Mouse (Mus musculus) hindbrain, embryonic 13.5 days (tissue): ENCODE data around the gene Fam172a. TPM values are rescaled to one million over a fixed set of nuclear protein-coding genes. Genes with fewer than 3 reads are reported as not detected.

Experiments used
- ATAC-seq: fragments of 200-750 bp; cut with Nextera tagmentation; 2 replicates; pipeline ENCODE4 v1.8.0; 2017; ENCODE audit warnings: moderate TSS enrichment; ENCODE audit not compliant: low FRiP score
- H3K27ac ChIP-seq: fragments of 300-500 bp; sonication (generic); 2 replicates; pipeline ENCODE4 v1.5.1; 2015; ENCODE audit warnings: inconsistent platforms, mild to moderate bottlenecking, moderate library complexity
- H3K27me3 ChIP-seq: fragments of 300-500 bp; sonication (generic); 2 replicates; pipeline ENCODE4 v1.6.1; 2015; ENCODE audit warnings: mild to moderate bottlenecking, inconsistent platforms
- H3K36me3 ChIP-seq: fragments of 300-500 bp; sonication (generic); 2 replicates; pipeline ENCODE4 v1.6.1; 2015; ENCODE audit warnings: mild to moderate bottlenecking, inconsistent platforms
- H3K4me1 ChIP-seq: fragments of 300-500 bp; sonication (generic); replicated peaks from 2 replicates; pipeline ENCODE4 v1.6.1; 2015; ENCODE audit warnings: inconsistent platforms
- H3K4me2 ChIP-seq: fragments of 300-500 bp; sonication (generic); 2 replicates; pipeline ENCODE4 v1.6.1; 2015; ENCODE audit warnings: inconsistent platforms, mild to moderate bottlenecking, moderate library complexity
- H3K4me3 ChIP-seq: fragments of 300-500 bp; sonication (generic); 2 replicates; pipeline ENCODE4 v1.5.1; 2015; ENCODE audit warnings: mild to moderate bottlenecking, inconsistent platforms
- H3K9ac ChIP-seq: fragments of 300-500 bp; sonication (generic); 2 replicates; pipeline ENCODE4 v1.6.1; 2015; ENCODE audit warnings: mild to moderate bottlenecking, inconsistent platforms
- H3K9me3 ChIP-seq: fragments of 300-500 bp; sonication (generic); 2 replicates; pipeline ENCODE4 v1.6.1; 2016; ENCODE audit warnings: inconsistent platforms
- WGBS: fragments of 180-500 bp; shearing (Covaris S2); methylation state at CpG from one replicate; pipeline ENCODE4 v1.1.7; 2015; 5-methylcytosine and 5-hydroxymethylcytosine counted together
- polyA plus RNA-seq: library from polyadenylated mRNA; unstranded; fragments of >200 nt; fragmentation: Nextera tagmentation; extraction: Ambion mirVana; gene quantifications from 2 replicates; pipeline ENCODE4 v1.2.1, GENCODE M21; 2015

Gene Fam172a
- polyA plus RNA-seq, 1 experiment from 2014 or later = 48.8 TPM

DNA sequence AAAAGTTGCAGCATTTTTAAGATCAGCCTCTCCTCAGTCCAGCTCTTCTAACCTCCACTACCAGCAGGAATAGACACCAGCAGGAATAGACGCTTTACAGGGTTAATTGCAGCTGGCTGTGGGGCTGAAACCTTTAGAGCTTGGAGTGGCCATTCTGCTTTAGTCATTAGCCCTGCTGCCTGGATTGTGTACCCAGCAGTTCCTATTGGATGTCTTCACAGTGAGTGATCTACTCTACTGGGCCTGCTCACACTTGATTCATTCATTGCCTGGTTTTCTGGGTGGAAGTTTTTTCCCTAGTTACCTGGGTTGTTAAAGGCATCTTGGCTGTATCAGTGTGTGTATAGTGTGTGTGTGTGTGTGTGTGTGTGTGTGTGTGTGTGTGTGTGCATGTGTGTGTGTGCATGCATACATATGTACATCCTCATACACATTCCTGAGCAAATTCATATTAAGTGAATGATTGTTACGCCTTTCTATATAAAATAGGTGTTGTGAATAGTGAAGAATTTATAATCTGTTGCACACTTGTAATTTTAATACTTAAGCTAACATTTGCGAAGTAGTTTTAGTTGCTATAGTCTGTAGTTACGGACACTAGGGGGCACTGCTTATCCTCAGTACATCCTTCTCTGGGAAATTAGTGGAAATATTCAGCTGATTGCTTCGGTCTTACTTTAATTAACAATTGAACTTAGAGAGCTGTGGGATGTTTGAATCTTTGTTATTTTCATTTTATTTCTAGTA lies 280.4 kb downstream of the Fam172a start:
- no peak overlapping the region for H3K9ac ChIP-seq
- H3K4me3 ChIP-seq = no peak overlapping the region
- 0 out of 2 replicates have a peak, but pooled peaks cover 3% of the 10 kb centered on the region for H3K4me1 ChIP-seq
- peak; percentile 69 for ATAC-seq
- 22% methylated on average over 5 of the region's 5 CpGs for WGBS
- H3K4me2 ChIP-seq = no peak overlapping the region
- H3K9me3 ChIP-seq = no peaks in the 10 kb centered on the region
- no peak overlapping the region for H3K27ac ChIP-seq
- no peaks in the 10 kb centered on the region for H3K36me3 ChIP-seq
- no peaks in the 10 kb centered on the region for H3K27me3 ChIP-seq

DNA sequence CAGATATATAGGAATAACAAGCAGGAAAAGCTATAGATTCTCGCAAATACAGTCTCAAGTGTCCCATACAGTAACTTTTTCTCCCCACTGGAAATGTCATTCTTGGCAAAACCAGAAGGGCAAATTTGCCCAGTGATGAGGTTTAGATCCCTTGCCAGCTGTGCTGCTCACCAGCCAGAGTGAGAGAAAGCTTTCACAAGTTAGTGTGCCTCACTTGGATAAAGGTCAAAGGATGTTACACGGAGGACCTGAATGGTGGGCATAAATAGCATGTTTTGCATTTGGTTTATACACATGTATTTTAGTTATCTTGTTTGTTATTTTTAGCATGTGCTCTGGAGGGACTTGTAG lies 281.0 kb downstream of the Fam172a start:
- Histone ChIP-seq H3K27ac (no peak overlapping the region), H3K36me3 (no peaks in the 10 kb centered on the region), H3K4me3 (no peak overlapping the region), H3K4me1 (0 out of 2 replicates have a peak, but pooled peaks cover 3% of the 10 kb centered on the region), H3K4me2 (no peak overlapping the region), H3K27me3 (no peaks in the 10 kb centered on the region), H3K9ac (no peak overlapping the region), H3K9me3 (no peaks in the 10 kb centered on the region)
- WGBS = 50% methylated on average over 2 of the region's 2 CpGs
- ATAC-seq = no peak

DNA sequence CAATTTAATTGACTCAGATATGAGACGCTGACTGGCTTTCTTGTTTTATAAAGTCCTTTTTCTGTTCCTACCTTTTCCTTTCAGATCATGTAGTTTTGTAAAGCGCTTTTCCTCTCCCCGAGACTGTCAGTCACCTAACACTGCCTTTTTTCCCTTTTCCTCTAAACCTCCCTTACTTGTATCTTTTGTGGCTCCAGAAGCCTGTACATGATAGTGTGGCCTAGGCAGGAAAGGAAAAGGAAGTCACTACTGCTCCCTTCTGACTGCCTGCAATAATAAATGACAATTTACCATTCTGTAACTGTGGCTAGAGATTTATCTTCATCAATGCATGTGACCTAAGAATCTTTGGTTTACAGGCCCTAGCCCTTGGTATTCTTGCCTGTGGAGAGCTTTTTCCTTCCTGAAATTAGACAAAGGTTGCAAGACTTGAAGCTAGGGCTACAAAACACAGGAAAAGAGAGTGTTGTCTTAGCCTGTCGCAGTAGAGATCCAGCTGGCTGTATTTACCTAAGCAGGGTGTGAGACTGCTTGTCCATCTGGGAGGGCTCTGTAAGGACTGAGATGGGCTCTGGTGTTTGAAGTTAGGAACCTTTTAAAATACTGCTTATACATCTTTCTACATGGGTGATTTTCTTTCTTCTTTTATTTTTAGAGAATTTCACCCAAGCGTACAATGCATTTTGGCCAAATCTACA lies 289.5 kb downstream of the Fam172a start:
- Histone ChIP-seq H3K4me2 (no peak overlapping the region), H3K9me3 (no peaks in the 10 kb centered on the region), H3K4me1 (no peaks in the 10 kb centered on the region), H3K27ac (no peak overlapping the region), H3K4me3 (no peak overlapping the region), H3K27me3 (no peaks in the 10 kb centered on the region), H3K9ac (no peak overlapping the region), H3K36me3 (no peaks in the 10 kb centered on the region)
- WGBS = 76% methylated on average over 5 of the region's 5 CpGs
- ATAC-seq = no peak

DNA sequence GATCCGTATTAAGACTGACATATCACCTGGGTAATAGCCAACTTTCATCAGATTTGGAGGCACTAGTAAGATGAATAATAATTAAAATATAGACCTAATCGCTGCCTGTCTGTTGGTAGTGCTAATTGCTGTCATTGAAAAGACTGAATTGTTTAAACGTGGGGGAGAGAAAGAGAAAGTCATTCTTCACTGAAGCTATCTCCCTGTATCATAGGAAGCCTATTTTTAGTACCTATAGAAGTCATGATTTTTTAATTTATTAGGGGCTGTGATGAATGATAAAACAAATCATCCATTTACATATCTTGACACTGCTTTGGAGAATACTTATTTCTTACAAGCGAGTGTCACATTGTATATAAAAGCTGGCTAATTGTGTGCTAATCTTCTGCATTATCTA lies 302.8 kb downstream of the Fam172a start:
- no peak overlapping the region for H3K4me3 ChIP-seq
- H3K27me3 ChIP-seq = no peaks in the 10 kb centered on the region
- H3K9ac ChIP-seq = no peak overlapping the region
- no peaks in the 10 kb centered on the region for H3K9me3 ChIP-seq
- peaks cover 4% of the 10 kb centered on the region; the same call in 1 of the 2 replicates for H3K4me1 ChIP-seq
- WGBS = 45% methylated on average over 4 of the region's 4 CpGs
- 0 out of 2 replicates have a peak, but pooled peaks have one; percentile 19 for ATAC-seq
- no peak overlapping the region for H3K4me2 ChIP-seq
- no peak overlapping the region for H3K27ac ChIP-seq
- H3K36me3 ChIP-seq = 0 out of 2 replicates have a peak, but pooled peaks cover under 1% of the 10 kb centered on the region

DNA sequence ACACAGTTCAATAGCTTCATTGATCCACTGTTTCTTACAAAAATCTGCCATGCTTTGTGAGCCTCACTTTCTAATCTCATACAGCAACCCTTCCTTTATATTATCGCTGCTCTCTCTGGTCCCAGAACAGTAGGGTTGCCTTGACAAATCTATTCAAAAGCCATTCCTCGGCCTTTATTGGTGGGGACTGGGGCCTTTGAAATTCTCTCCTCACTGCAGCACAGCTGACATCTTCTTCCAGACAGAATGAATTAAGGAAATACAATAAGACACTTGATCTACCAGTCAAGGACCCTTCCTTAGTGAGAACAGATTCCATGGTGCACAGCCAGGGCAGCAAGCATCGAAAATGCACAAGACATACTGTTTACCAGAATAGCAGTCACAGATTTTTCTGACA lies 303.5 kb downstream of the Fam172a start:
- Histone ChIP-seq H3K4me3 (no peak overlapping the region), H3K27ac (no peak overlapping the region), H3K4me1 (peaks cover 4% of the 10 kb centered on the region; the same call in 1 of the 2 replicates), H3K4me2 (no peak overlapping the region), H3K27me3 (no peaks in the 10 kb centered on the region), H3K9ac (no peak overlapping the region), H3K9me3 (no peaks in the 10 kb centered on the region), H3K36me3 (peaks cover 4% of the 10 kb centered on the region; the same call in 1 of the 2 replicates)
- WGBS = 7% methylated on average over 3 of the region's 3 CpGs
- ATAC-seq = peak; percentile 76

DNA sequence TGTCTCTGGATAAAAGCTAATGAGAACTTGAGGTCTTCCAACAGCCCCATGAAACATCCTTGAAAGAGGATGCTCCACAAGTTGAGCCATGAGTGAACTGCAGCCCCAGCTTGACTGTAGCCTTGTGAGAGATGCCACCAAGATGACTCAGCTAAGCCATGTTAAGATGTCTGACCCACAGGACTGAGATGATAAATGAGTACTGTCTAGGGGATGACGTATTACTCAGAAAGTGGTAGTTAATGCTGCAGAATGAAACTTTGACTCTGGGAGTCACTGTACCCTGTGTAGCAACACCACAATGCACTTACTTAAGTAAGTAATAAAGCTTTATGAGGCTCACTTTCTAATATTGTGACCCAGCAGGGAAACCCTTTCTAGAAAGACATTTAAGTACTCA lies 308.3 kb downstream of the Fam172a start:
- peaks cover 4% of the 10 kb centered on the region; the same call in 1 of the 2 replicates for H3K36me3 ChIP-seq
- no peak for ATAC-seq
- H3K4me1 ChIP-seq = peaks cover 4% of the 10 kb centered on the region; the same call in 1 of the 2 replicates
- H3K4me2 ChIP-seq = no peak overlapping the region
- no peak overlapping the region for H3K4me3 ChIP-seq
- 87% methylated on average over 1 of the region's 1 CpGs for WGBS
- no peaks in the 10 kb centered on the region for H3K27me3 ChIP-seq
- H3K9ac ChIP-seq = no peak overlapping the region
- H3K9me3 ChIP-seq = no peaks in the 10 kb centered on the region
- H3K27ac ChIP-seq = no peak overlapping the region

DNA sequence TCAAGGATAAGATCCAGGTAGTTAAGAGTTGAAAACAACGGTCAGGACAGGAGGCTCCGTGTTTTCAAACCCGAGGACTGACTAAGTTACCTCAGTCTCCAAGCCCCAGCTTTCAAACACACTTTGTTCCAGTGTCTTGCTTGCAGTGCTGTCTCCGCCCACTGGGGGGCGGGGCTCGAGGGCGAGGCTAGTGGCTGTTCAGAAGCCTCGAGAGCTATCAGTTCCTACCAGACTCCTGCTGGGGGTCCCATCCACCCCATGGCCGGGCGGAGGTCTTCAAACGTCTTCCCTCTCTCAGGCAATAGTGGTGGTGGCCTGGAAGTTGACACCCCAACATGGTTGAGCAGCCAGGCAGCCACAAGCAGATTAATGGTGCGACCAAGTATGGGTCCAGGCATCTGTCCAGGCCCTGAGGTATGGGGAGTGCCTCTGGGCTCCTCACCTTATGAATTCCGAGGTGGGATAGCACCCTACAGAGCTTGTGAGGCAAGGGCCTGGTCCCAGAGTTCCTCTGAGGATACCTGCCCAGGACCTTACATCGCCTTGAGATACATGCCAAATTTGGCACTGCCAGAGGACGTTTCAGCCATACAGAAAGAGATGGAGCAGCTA lies 323.0 kb downstream of the Fam172a start, which contains the start of gene Pou5f2:
Pou5f2 (plus strand) TSS at position 220 of the 612 bp plus-strand sequence.
- Histone ChIP-seq H3K4me1 (no peaks in the 10 kb centered on the region), H3K36me3 (no peaks in the 10 kb centered on the region; the same call in 1 of the 2 replicates), H3K4me2 (no peak within 1 kb of the TSS), H3K9ac (no peak within 1 kb of the TSS), H3K27me3 (no peaks in the 10 kb centered on the region), H3K4me3 (no peak within 1 kb of the TSS), H3K9me3 (no peaks in the 10 kb centered on the region), H3K27ac (no peak within 1 kb of the TSS)
- no peak for ATAC-seq
- 56% methylated on average over 15 of the region's 15 CpGs for WGBS

DNA sequence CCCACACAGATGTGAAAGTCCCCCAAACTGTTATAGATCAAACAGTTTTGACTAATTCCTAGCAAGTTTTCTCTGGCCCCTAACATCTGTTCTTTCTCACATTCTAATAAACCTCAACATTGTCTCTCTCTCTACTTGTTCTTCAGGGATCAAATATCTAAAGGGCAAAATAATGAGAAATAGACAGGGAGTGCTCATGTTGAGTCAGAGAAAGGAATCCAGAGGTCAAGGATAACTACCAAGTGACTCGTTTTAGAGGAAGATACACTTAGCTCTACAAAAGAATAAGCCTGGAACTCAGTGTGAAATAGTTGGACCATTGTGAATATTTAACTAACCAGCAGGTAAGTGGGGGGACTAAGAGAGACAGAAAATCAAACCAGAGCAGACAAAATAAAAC lies 331.0 kb downstream of the Fam172a start:
- H3K27ac ChIP-seq = no peak overlapping the region
- no peak for ATAC-seq
- no peaks in the 10 kb centered on the region for H3K4me1 ChIP-seq
- H3K4me2 ChIP-seq = no peak overlapping the region
- 63% methylated on average over 1 of the region's 1 CpGs for WGBS
- no peak overlapping the region for H3K9ac ChIP-seq
- no peaks in the 10 kb centered on the region for H3K9me3 ChIP-seq
- H3K27me3 ChIP-seq = no peaks in the 10 kb centered on the region
- H3K36me3 ChIP-seq = no peaks in the 10 kb centered on the region
- no peak overlapping the region for H3K4me3 ChIP-seq

DNA sequence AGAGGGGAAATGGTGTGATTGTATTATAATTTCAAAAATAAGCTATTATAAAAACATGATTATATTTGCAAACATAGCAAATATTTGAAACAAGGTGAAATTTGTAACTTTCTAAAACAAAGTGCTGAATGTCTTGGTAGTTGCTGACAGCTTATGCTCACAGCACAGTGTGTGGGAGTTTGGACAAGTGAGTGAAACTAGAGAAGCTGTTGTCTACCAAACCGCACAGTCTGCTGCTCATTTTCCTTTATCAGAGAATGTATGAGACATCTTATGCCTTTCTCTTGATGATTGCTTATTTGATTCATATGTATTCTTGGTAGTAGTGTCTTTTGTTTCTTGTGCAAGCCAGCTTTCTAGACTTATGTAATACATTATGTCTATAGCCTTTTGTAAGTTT lies 335.4 kb downstream of the Fam172a start:
- 85% methylated on average over 1 of the region's 1 CpGs for WGBS
- H3K9ac ChIP-seq = no peak overlapping the region

DNA sequence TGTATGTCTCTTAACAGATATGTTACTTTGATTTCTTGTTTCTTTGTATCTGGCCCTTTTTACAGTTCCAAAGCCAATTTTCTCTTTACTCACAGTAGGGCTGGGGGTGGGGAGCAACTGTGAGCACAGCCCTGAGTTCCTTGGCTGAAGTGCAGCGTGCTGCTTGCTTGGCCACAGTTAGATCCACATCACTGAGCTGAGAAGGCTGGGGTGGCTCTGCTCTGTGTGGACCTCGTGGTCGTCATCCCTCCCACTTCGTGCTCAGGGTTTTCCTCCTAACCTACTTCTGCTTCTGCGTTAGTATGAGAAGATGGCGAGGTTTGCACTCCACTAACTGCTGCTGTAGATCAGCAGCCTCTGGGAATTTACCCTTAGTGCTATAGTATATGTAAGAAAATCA lies 341.4 kb downstream of the Fam172a start:
- Histone ChIP-seq H3K27ac (no peak overlapping the region), H3K27me3 (no peaks in the 10 kb centered on the region), H3K9me3 (no peaks in the 10 kb centered on the region), H3K4me1 (no peaks in the 10 kb centered on the region), H3K36me3 (no peaks in the 10 kb centered on the region), H3K4me3 (no peak overlapping the region), H3K9ac (no peak overlapping the region), H3K4me2 (no peak overlapping the region)
- 78% methylated on average over 6 of the region's 6 CpGs for WGBS
- no peak for ATAC-seq

More for the DNA sequence above, 335.4 kb downstream of the Fam172a start:
- H3K36me3 ChIP-seq = no peaks in the 10 kb centered on the region
- no peak overlapping the region for H3K4me2 ChIP-seq
- H3K27ac ChIP-seq = no peak overlapping the region
- no peak for ATAC-seq
- no peaks in the 10 kb centered on the region for H3K4me1 ChIP-seq
- no peaks in the 10 kb centered on the region for H3K9me3 ChIP-seq
- H3K27me3 ChIP-seq = no peaks in the 10 kb centered on the region
- H3K4me3 ChIP-seq = no peak overlapping the region

DNA sequence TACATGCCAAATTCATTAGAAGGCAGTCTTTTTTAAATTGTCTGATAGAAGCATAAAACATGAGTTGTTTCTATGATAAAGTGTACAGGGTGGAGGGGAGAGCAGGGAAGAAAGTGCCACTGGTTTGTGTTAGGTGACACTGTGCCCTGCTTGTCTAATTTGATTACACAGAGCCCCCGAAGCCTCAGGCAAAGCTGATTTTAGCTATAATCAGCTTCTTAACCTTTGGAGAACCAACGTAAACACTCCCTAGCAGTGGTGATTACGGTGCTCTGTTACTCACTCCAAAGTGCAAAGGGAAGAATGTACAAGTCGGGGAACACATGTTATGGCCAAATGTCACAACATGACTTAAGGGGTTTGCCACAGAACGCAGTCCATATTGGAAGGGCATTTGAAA lies 343.3 kb downstream of the Fam172a start:
- Histone ChIP-seq H3K4me2 (no peak overlapping the region), H3K4me1 (no peaks in the 10 kb centered on the region), H3K9ac (no peak overlapping the region), H3K9me3 (no peaks in the 10 kb centered on the region), H3K4me3 (no peak overlapping the region), H3K27ac (no peak overlapping the region), H3K36me3 (no peaks in the 10 kb centered on the region), H3K27me3 (no peaks in the 10 kb centered on the region)
- WGBS = 76% methylated on average over 5 of the region's 5 CpGs
- ATAC-seq = no peak

DNA sequence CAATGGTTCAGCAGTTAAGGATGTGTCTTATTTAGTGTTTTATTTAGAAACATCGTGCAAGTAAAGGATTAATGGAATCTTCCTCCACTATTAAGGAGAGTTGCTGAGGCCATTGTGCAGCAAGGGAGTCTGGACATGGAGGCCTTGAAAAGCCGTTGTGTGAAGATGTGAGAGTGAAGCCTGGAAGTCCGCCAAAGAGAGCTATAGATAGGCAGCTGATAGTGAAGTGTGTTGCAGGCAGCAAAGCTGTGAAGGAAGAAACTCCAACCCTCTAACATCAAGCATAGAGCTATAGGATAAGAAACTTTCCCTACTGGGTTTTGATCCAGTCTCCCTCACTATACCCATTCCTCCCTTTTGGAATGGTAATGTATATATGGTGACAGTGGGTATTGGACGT lies 385.9 kb downstream of the Fam172a start:
- H3K36me3 ChIP-seq = no peaks in the 10 kb centered on the region
- no peak overlapping the region for H3K27ac ChIP-seq
- H3K4me3 ChIP-seq = no peak overlapping the region
- H3K27me3 ChIP-seq = no peaks in the 10 kb centered on the region
- H3K4me2 ChIP-seq = no peak overlapping the region
- no peaks in the 10 kb centered on the region for H3K4me1 ChIP-seq
- no peak overlapping the region for H3K9ac ChIP-seq
- WGBS = 93% methylated on average over 4 of the region's 4 CpGs
- H3K9me3 ChIP-seq = no peaks in the 10 kb centered on the region
- no peak for ATAC-seq
